Mouse (Mus musculus): ENCODE measurements around the gene Ncor2.

Ncor2 gene

GRCm38 (mm10) chr5:125191608-125192007 is 12.6 kb upstream of the Ncor2 start:
- DNase-seq (ENCODE audit: low spot score in 2 of 2), result no peak

DNA sequence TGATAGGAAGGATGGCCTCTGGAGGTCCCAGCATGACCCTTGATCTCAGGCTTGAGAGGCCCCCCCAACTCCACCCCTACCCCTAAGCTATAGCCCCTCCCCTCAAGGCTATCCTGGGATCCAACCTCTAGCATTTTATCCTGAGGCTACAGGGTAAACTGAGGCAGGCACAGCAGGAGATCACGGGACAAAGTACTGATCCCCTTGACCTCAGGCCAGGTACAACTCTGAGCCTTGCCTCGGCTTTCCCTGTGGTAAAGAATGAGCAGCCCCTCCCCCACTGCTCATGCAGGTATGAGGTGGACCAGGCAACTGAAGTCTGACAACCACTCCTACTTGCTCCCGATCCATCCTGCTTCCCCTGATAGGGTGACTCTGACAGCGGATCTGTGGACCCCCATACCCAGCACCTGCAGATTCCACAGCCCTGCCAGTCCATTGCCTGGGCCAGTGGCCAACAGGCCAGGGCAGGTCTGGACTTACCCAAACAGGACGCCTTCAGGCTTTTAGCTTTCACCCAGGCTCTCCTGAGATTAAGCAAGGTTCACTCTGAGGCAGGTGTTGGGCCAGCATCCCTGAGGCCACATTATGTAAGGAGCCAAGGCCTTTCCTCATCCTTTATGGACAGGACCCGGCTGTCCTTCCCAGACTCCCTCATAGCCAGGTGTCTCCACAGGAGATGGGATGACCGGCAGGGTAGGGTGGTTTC is 11.2 kb upstream of the Ncor2 start:
- no peak for DNase-seq (ENCODE audit: low spot score in 2 of 2)

- peak in 1 of 2 experiments; percentile 70 for DNase-seq (ENCODE audit: low spot score in 2 of 2)
Observed at GRCm38 (mm10) chr5:125189625-125190024, 10.6 kb upstream of the Ncor2 start.

DNA sequence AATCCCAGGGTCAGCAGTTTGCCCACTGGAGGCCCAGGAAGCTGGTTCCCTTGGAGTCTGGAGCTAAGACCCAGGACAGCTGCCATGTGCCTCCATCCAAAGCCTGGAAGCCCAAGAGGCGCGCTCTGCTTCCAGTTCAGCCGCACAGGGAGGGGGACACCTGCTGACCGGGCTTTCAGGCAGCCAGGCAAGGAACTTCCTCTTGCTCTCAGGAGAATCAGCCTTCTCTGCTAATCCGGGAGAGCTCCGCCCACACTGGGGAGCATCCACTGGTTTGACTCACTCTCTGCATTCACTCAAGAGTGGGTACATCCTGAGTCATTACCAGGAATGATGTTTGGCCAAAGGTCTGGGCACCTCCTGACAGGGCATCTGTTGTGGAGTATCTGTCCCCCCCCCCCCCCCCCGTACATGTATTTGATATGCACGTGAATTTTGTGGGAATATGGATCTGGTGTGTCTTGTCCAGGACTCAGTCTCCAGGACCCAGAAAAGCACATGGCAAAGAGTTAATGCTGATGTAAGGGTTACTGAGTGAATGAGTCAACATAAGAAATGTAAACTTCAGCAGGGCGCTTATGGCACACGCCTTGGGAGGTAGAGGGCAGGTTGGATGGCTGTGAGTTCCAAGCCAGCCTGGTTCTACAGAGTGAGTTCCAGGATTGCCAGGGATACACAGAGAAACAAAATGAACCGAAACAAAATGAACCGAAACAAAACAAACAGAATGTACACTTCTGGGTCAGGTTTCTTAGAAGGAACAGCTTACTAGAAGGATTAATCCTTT is 10.0 kb upstream of the Ncor2 start:
- no peak for DNase-seq (ENCODE audit: low spot score in 2 of 2)

DNA sequence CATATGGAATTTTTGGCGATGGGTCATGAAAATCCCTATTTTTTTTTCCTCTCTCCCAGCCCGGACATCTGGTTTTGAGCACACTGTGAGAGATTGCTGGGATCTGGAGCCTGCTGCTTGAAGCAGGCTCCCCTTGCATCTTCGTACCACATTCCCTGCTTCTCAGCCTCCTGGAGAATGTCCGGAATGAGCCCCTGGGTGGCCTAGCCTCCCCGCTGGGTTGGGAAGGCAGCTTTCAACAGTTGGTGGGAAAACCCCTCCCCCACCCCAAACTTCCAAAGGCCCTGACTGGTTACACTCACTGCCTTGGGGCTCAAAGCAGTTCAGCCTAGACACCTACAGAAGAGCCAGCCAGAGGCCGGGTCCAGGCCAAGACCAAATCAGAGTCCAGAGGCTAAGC is 5.8 kb upstream of the Ncor2 start:
- DNase-seq (ENCODE audit: low spot score in 2 of 2), result no peak

DNA sequence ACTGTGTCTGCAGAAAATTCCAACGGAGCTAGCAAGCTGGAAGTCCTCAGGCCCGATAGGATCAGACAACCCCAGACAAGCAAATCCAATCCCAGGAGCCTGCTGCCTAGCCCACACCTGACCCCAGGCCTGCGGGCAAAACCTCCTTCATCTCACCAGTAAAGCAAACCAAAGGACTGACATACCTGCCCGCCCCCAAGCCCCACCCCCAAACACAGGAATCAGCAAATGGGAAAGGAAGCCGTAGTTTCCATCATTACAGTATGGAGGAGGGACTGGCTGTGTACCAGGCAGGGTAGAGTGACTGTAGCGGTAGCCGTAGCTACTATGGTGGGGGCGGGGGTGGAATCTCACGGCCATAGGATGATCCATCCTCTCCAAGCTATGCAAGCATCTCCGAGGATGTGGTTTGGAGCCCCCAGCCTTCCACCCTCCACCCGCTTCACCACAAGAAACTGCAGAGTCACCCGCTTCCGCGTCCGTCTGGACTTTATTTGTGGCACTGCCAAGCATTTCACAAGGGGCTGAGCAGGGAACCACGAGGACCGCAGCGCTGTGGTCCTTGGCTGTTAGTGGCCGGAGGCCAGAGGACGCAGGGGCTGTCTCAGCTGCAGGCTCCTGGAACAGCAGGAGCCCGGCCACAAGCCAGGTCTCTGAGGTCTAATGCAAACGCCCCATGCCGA is 4.4 kb upstream of the Ncor2 start:
- DNase-seq (ENCODE audit: low spot score in 2 of 2), result peak; percentile 66 to 75

DNA sequence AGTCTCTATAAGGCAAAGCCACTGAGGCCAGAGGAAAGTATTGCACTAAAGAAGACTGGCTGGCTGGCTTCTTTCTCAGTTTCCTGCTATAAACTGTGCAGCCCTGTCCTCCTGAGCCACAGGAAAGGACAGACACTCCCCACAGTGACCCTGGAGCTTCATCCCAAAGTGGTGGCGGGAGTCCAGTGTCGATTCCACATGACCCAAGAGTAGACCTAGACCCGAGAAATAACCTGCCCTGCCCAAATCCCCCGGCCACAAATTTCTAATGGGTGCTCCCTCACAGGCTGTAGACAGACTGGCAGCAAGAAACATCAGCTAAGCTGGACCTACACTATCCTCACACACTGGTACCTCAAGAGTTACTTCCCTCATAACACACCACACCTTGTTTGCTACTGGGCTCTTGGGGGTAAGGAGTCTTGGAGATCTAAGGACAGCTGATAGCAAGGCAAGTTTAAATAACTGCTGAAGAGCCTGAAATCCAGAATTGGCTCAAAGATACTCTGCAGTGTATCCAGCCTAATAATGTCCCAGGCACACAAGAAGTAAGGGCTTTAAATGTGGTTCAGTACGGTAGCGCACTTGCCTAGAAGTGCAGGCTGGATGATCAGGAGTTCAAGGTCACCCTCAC is 1.7 kb upstream of the Ncor2 start:
- DNase-seq (ENCODE audit: low spot score in 2 of 2), result no peak

GRCm38 (mm10) chr5:125179735-125180629 is 963 bp upstream of the Ncor2 start:
- peak; percentile 62 to 75 for DNase-seq (ENCODE audit: low spot score in 2 of 2)

GRCm38 (mm10) chr5:125178171-125179006 is 630 bp downstream of the Ncor2 start:
- peak; percentile 69 to 73 for DNase-seq (ENCODE audit: low spot score in 2 of 2)

DNA sequence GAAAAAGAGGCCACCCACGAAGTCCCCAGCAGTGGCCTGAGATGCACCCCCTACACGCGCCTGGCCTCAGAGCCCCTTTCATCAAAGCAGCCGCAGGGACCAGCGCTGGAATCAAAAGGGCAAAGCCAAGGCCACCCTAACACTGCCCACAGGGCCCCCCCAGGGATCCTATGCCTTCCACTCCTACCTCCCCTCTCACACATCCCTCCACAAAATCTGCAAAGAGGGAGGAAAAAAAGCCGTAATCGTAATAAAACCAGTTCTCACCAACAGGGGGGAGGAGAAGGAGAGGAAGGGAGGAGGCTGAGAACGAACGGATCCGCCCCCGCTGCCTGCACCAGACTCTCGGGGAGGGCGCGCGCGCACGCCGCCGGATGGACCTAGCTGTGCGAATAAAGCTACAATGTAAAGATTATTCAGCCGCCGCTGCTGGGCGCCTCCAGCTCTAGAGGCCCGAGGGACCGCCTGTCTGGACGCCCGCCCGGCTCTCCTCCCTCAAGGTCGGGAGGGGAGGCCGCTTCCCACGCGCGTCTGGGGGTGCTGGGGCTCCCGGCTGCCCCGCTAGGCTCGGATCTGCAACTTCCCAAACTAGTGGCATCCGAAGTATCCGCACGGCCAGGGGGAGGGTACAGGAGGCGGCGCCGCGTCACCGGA is 1.4 kb downstream of the Ncor2 start:
- DNase-seq (ENCODE audit: low spot score in 2 of 2), result peak; percentile 82 to 85

DNA sequence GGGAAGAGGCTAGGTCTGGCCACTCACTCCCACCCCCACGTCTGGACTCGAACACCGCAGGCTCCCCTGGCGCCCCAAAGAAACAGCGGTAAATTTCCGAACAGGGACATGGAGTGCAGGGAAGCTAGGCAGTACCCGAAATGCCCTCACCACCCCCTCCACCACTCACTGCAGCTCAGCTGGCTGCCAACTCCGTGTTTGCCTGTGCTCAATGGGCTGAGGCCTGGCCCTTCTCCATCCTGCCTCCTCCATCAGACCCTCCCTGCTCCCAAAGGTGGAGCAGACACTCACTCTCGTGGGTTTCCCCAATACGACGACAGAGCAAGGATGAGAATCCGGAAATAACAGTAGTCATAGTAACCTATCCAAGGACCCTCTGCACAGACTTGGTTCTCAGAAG is 2.2 kb downstream of the Ncor2 start:
- DNase-seq (ENCODE audit: low spot score in 2 of 2), result no peak

DNA sequence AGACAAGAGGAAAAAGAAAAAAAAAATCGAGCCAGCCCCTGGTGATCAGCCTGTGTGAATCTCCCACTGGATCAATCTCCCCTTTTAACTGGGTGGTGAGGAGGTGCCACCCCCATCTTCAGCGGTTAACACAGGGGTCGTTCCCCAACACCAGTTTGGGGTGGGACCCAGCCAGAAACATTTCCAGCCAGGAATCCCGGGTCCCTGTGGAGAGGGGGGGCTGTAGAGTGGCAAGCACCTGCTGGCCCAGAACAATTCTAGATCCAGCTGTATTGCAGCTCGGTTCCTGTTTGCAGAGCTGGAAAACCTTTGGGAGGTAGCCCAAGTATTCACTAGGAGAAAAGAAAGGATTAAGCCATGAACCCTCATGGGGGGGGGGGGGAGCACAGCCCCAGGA is 2.7 kb downstream of the Ncor2 start:
- DNase-seq (ENCODE audit: low spot score in 2 of 2), result no peak

DNA sequence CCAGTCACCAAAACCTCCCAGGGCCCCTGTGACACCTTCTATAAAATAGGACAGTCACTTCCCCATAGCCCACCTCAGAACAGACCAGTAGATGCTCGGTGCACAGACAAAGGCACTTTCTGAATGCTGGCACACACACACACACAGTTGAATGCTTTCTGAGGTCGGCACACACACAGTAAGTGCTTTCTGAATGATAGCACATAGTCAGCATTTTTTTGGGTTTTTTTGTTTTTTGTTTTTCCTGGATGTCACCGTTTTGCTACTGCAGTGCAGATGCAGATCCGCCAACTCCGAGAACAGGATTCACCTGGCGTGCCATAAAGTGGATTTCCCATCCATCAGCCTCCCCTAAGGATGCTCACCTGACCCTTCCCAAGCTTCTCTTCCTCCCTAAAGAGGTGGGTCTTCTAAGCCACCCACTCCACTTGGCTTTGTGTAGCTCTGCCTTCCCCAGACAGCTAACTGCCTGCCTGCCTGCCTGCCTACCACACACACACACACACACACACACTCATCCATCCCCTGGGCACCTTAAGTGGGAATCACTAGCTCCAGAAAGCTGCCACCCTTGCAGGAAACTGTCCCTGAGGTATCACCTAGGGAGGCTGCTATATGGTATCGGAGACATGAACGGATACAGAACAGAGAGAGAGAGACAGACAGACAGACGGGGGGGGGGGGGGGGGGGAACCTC is 3.2 kb downstream of the Ncor2 start:
- DNase-seq (ENCODE audit: low spot score in 2 of 2), result no peak

DNA sequence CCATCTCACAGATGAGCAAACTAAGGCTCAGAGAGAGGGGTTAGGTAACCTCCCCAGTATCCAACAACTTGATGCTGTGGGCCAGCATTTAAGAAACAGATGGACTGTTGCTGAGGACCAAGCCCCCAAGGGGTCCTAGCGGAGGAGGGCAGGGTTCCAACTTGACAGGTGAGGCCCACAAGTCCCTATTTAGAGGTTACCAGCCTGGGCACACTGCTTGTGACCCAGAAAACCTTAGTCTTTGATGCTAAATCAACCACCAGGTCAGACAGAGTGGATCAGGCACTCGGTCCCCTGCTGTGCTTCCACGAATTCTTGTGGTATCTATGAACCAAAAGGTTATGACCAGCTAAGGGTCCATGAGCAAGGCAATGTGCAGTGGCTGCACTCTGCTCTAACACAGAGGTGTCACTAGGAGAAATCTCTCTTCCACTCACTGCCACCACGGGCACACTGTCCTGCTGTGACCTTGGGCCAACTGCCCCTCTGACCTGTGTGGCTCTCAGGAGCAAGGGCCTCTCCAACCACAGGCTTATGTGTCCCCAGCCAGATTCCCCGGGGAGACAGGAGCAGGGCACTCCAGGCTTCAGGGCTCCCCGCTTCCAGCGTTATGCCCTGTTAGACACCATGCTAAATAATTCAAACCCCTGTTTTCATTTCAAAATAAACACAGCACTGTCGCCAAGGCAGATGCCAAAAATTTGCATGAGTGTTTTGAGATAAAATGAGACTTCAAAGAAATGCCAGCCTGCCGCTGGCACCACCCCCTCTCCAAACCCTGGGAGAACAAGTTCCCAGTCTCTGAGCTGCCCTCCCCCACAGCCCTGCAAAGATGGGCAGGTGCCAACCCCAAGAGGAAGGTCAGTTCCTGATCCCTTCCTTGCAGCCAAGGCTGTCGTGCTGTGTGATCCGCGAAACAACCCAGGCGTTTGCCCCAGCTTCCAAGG is 4.0 kb downstream of the Ncor2 start:
- peak; percentile 72 to 80 for DNase-seq (ENCODE audit: low spot score in 2 of 2)

- DNase-seq (ENCODE audit: low spot score in 2 of 2), result no peak
Observed at GRCm38 (mm10) chr5:125173868-125174267, 5.2 kb downstream of the Ncor2 start.

GRCm38 (mm10) chr5:125172831-125173615 is 6.0 kb downstream of the Ncor2 start:
- DNase-seq (ENCODE audit: low spot score in 2 of 2), result no peak

- DNase-seq (ENCODE audit: low spot score in 2 of 2), result no peak
Observed at GRCm38 (mm10) chr5:125171259-125171658, 7.8 kb downstream of the Ncor2 start.

Data from heart, adult 9 months (tissue).